Mouse (Mus musculus): Measurements from ENCODE around the gene Nrp2. TPM values are rescaled to one million over a fixed set of nuclear protein-coding genes. Genes with fewer than 3 reads are reported as not detected.

Gene Nrp2
- polyA plus RNA-seq, 1 experiment from 2014 or later = 40.9 TPM

DNA sequence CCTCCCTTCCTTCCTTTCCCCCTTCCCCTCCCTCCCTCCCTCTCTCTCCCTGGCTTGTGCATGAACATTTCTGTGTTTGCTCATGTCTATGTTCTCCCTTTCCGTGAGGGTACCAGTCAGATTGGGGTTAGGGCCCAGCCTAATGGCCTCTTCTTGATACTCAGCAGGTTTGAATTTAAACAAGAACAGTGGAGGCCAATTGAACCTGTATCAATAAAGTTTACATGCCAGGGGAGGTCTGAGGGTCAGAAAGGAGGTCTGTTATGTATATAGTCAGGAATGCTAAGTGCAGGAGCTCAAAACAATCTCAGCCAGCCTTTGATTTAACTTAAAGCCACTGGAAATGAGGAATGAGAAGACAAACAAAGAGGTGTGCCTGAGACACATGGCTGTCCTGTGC is 110.9 kb downstream of the Nrp2 start:
- DNase-seq (ENCODE audit: low spot score) (no peak), ATAC-seq (ENCODE audit: insufficient read depth, low FRiP score, low TSS enrichment) (no peak)
- no peak overlapping the region for H3K9ac ChIP-seq (ENCODE audit: low read length)
- WGBS = 78% methylated on average over 1 of the region's 1 CpGs
- H3K4me3 ChIP-seq (ENCODE audit: low read depth, low read length) = no peak overlapping the region
- no peak overlapping the region for H3K4me2 ChIP-seq (ENCODE audit: low read depth)
- no peaks in the 10 kb centered on the region for H3K9me3 ChIP-seq (ENCODE audit: control insufficient read depth, low read length)
- H3K27ac ChIP-seq (ENCODE audit: low read depth, low read length) = no peak overlapping the region
- no peaks in the 10 kb centered on the region for H3K36me3 ChIP-seq (ENCODE audit: control insufficient read depth, insufficient read depth, low read length)
- H3K4me1 ChIP-seq (ENCODE audit: control insufficient read depth, insufficient read depth, low read length) = no peaks in the 10 kb centered on the region; the same call in 1 of the 2 replicates
- H3K27me3 ChIP-seq (ENCODE audit: control insufficient read depth, insufficient read depth, low read length) = no peaks in the 10 kb centered on the region

- H3K27me3 ChIP-seq (ENCODE audit: control insufficient read depth, insufficient read depth, low read length) = no peaks in the 10 kb centered on the region
- no peak overlapping the region for H3K9ac ChIP-seq (ENCODE audit: low read length)
- no peaks in the 10 kb centered on the region for H3K4me1 ChIP-seq (ENCODE audit: control insufficient read depth, insufficient read depth, low read length)
- H3K36me3 ChIP-seq (ENCODE audit: control insufficient read depth, insufficient read depth, low read length) = no peaks in the 10 kb centered on the region
- no peaks in the 10 kb centered on the region for H3K9me3 ChIP-seq (ENCODE audit: control insufficient read depth, low read length)
- no peak overlapping the region for H3K27ac ChIP-seq (ENCODE audit: low read depth, low read length)
- WGBS = 80% methylated on average over 7 of the region's 7 CpGs
- ATAC-seq (ENCODE audit: insufficient read depth, low FRiP score, low TSS enrichment) (no peak), DNase-seq (ENCODE audit: low spot score) (no peak)
- H3K4me2 ChIP-seq (ENCODE audit: low read depth) = no peak overlapping the region
- H3K4me3 ChIP-seq (ENCODE audit: low read depth, low read length) = no peak overlapping the region
Measured at GRCm38 (mm10) chr1:62817566-62817965, 114.5 kb downstream of the Nrp2 start.

DNA sequence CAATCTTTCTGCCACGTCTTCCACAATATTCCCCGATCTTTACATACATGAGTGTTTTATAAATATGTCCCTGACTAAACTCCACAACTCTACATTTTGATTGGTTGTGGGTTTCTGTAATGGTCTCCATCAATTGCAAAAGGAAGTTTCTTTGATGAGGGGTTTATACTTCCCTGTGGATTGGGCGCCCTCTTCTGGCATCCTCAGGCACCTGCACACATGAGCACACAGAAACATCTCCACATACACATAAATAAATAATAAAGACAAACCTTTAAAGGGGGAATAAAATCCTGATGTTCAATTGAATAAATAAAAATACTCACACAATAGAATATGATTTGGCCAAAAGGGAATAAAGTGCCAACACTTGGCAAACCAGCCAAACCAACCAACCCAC is 117.1 kb downstream of the Nrp2 start:
- Histone ChIP-seq H3K9me3 (ENCODE audit: control insufficient read depth, low read length) (no peaks in the 10 kb centered on the region), H3K4me2 (ENCODE audit: low read depth) (no peak overlapping the region), H3K27ac (ENCODE audit: low read depth, low read length) (no peak overlapping the region), H3K4me3 (ENCODE audit: low read depth, low read length) (no peak overlapping the region), H3K9ac (ENCODE audit: low read length) (no peak overlapping the region), H3K36me3 (ENCODE audit: control insufficient read depth, insufficient read depth, low read length) (no peaks in the 10 kb centered on the region), H3K27me3 (ENCODE audit: control insufficient read depth, insufficient read depth, low read length) (no peaks in the 10 kb centered on the region), H3K4me1 (ENCODE audit: control insufficient read depth, insufficient read depth, low read length) (no peaks in the 10 kb centered on the region)
- DNase-seq (ENCODE audit: low spot score) = no peak
- no peak for ATAC-seq (ENCODE audit: insufficient read depth, low FRiP score, low TSS enrichment)
- 78% methylated on average over 3 of the region's 3 CpGs for WGBS

DNA sequence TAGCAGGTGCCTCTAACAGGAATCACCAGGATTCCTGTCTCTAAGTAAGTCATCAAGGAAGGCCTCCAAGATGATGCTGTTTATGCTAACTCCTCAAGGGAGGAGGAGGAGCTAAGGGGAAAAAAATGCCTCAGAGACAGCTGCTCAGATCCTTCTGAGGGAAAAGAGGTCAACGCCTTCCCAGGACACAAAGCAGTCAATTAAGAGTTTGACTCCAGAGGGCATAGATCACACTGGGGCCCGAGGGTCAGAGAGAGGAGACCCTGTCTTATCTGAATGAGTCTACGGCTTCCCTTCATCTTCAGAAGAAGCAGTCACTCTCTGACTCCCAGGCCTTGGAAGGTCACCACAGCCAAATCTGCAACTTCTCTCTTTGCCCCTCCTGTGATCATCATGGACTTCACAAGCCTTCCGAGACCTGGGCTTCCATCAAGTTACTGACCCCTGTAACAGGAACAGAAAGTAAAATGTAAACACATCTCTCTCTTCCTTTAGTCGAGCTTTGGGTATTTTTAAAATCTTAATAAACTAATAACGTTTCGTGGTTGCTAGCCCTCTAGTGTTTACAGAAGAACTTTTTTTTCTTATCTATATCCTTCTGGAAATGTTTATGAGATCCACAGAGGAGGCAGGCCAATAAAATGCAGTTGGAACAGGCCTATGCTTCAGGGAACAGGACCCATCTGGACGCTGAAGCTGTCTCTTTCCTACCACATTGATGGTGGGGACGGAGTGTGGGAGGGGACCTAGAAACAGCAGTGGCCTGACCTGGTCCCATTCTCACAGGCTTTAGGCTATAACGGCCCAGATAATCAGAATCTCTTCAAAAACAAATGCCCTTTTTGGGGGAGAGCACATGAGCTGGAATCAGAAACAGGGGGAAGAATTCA is 118.7 kb downstream of the Nrp2 start:
- H3K9ac ChIP-seq (ENCODE audit: low read length) = no peak overlapping the region
- no peaks in the 10 kb centered on the region for H3K4me1 ChIP-seq (ENCODE audit: control insufficient read depth, insufficient read depth, low read length)
- ATAC-seq (ENCODE audit: insufficient read depth, low FRiP score, low TSS enrichment) (no peak), DNase-seq (ENCODE audit: low spot score) (no peak)
- 41% methylated on average over 10 of the region's 10 CpGs for WGBS
- no peak overlapping the region for H3K4me2 ChIP-seq (ENCODE audit: low read depth)
- H3K27ac ChIP-seq (ENCODE audit: low read depth, low read length) = no peak overlapping the region
- no peaks in the 10 kb centered on the region for H3K27me3 ChIP-seq (ENCODE audit: control insufficient read depth, insufficient read depth, low read length)
- H3K4me3 ChIP-seq (ENCODE audit: low read depth, low read length) = no peak overlapping the region
- H3K9me3 ChIP-seq (ENCODE audit: control insufficient read depth, low read length) = no peaks in the 10 kb centered on the region
- no peaks in the 10 kb centered on the region for H3K36me3 ChIP-seq (ENCODE audit: control insufficient read depth, insufficient read depth, low read length)

DNA sequence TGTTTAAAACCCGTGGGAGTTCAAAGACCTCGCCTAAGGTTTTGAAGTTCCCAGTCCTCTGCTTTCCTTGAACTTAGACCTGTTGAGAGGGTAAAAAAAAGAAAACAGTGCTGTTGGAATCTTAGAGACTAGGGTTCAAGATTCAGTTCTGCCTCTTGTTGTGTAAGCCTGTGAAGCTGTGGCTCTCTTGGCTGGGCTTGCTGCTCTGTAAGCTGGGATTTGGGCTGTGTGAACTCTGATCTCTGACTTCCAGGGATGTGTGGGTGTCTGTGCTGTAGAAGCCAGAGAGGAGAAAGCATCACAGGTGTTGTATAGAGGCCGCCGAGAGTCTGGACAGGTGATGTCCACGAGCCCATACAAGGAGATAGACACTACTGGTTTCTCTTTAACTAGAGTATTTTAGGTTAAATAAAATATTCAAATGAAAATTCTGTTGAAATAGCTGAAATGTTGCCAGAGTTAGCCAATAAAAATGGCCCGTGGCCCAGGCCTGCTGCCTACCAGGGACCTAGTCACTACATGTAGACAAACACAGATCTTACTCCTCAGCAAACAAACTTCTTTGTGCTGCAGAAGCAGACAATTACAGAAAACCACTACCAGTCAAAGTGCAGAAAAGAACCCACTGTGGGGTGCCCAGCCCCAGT is 120.6 kb downstream of the Nrp2 start:
- ATAC-seq (ENCODE audit: insufficient read depth, low FRiP score, low TSS enrichment) = no peak
- Histone ChIP-seq H3K4me1 (ENCODE audit: control insufficient read depth, insufficient read depth, low read length) (no peaks in the 10 kb centered on the region), H3K4me2 (ENCODE audit: low read depth) (no peak overlapping the region), H3K9ac (ENCODE audit: low read length) (no peak overlapping the region), H3K27me3 (ENCODE audit: control insufficient read depth, insufficient read depth, low read length) (no peaks in the 10 kb centered on the region), H3K4me3 (ENCODE audit: low read depth, low read length) (no peak overlapping the region), H3K27ac (ENCODE audit: low read depth, low read length) (no peak overlapping the region), H3K36me3 (ENCODE audit: control insufficient read depth, insufficient read depth, low read length) (no peaks in the 10 kb centered on the region), H3K9me3 (ENCODE audit: control insufficient read depth, low read length) (no peaks in the 10 kb centered on the region)
- DNase-seq (ENCODE audit: low spot score) = no peak
- 75% methylated on average over 6 of the region's 6 CpGs for WGBS

- Histone ChIP-seq H3K4me2 (ENCODE audit: low read depth) (no peak overlapping the region), H3K36me3 (ENCODE audit: control insufficient read depth, insufficient read depth, low read length) (no peaks in the 10 kb centered on the region), H3K4me1 (ENCODE audit: control insufficient read depth, insufficient read depth, low read length) (no peaks in the 10 kb centered on the region), H3K27ac (ENCODE audit: low read depth, low read length) (no peak overlapping the region), H3K27me3 (ENCODE audit: control insufficient read depth, insufficient read depth, low read length) (no peaks in the 10 kb centered on the region), H3K9ac (ENCODE audit: low read length) (no peak overlapping the region), H3K4me3 (ENCODE audit: low read depth, low read length) (no peak overlapping the region), H3K9me3 (ENCODE audit: control insufficient read depth, low read length) (no peaks in the 10 kb centered on the region)
- ATAC-seq (ENCODE audit: insufficient read depth, low FRiP score, low TSS enrichment) (no peak), DNase-seq (ENCODE audit: low spot score) (no peak)
- WGBS = 80% methylated on average over 17 of the region's 17 CpGs
Measured at GRCm38 (mm10) chr1:62825822-62826765, 123.0 kb downstream of the Nrp2 start.

GRCm38 (mm10) chr1:62827316-62827715 is 124.2 kb downstream of the Nrp2 start:
- DNase-seq (ENCODE audit: low spot score) (no peak), ATAC-seq (ENCODE audit: insufficient read depth, low FRiP score, low TSS enrichment) (no peak)
- no peaks in the 10 kb centered on the region for H3K36me3 ChIP-seq (ENCODE audit: control insufficient read depth, insufficient read depth, low read length)
- H3K27ac ChIP-seq (ENCODE audit: low read depth, low read length) = no peak overlapping the region
- no peak overlapping the region for H3K9ac ChIP-seq (ENCODE audit: low read length)
- 67% methylated on average over 10 of the region's 10 CpGs for WGBS
- no peaks in the 10 kb centered on the region for H3K9me3 ChIP-seq (ENCODE audit: control insufficient read depth, low read length)
- no peak overlapping the region for H3K4me3 ChIP-seq (ENCODE audit: low read depth, low read length)
- H3K4me1 ChIP-seq (ENCODE audit: control insufficient read depth, insufficient read depth, low read length) = no peaks in the 10 kb centered on the region
- H3K4me2 ChIP-seq (ENCODE audit: low read depth) = no peak overlapping the region
- no peaks in the 10 kb centered on the region for H3K27me3 ChIP-seq (ENCODE audit: control insufficient read depth, insufficient read depth, low read length)

DNA sequence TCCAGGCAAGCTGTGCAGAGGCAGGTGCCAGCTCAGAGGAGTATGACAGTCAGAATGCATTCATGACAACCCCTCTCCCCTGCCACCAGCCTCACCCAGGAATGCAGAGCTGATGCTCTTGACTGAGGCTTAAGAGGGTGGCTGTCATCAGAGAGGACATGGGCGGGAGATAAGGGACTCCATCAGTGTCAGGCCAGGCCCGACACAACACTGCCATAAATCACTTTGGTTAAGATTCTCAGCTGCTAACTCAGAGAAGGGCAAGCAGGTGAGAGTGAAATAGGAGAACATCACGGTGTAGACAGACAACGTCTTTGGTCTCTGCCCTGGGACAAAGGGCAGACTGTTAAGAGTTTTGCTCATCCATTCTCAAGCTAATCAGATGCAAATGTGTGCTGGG is 125.1 kb downstream of the Nrp2 start:
- Histone ChIP-seq H3K27ac (ENCODE audit: low read depth, low read length) (no peak overlapping the region), H3K27me3 (ENCODE audit: control insufficient read depth, insufficient read depth, low read length) (no peaks in the 10 kb centered on the region)

More for the DNA sequence above, 125.1 kb downstream of the Nrp2 start:
- 29% methylated on average over 4 of the region's 4 CpGs for WGBS
- H3K36me3 ChIP-seq (ENCODE audit: control insufficient read depth, insufficient read depth, low read length) = no peaks in the 10 kb centered on the region
- ATAC-seq (ENCODE audit: insufficient read depth, low FRiP score, low TSS enrichment) (no peak), DNase-seq (ENCODE audit: low spot score) (no peak)
- H3K9me3 ChIP-seq (ENCODE audit: control insufficient read depth, low read length) = no peaks in the 10 kb centered on the region
- no peak overlapping the region for H3K9ac ChIP-seq (ENCODE audit: low read length)
- no peaks in the 10 kb centered on the region for H3K4me1 ChIP-seq (ENCODE audit: control insufficient read depth, insufficient read depth, low read length)
- no peak overlapping the region for H3K4me3 ChIP-seq (ENCODE audit: low read depth, low read length)
- H3K4me2 ChIP-seq (ENCODE audit: low read depth) = no peak overlapping the region
